Mouse (Mus musculus) CH12.LX (cell line): ENCODE measurements at regions not wholly inside any gene's neighbourhood (a gene's known extent, or its start where the extent isn't known, plus 50 kb on each side); places are given as distances from the start of the nearest gene placed in this dataset.

Experiments
- CHD1 ChIP-seq: IDR thresholded peaks from 2 replicates; pipeline ENCODE4 v1.6.1; 2012; ENCODE audit warnings: low read depth, low read length, improper control_type of control experiment, inconsistent platforms
- CTCF ChIP-seq, 2 experiments: IDR thresholded peaks in 1 of 2; conservative IDR thresholded peaks in 1 of 2; 2 replicates each; pipeline ENCODE4 v1.5.1; 2011 to 2012; ENCODE audit warnings: low read depth in 2 of 2, low read length in 2 of 2, improper control_type of control experiment in 1 of 2, inconsistent platforms in 1 of 2, mild to moderate bottlenecking in 1 of 2, moderate library complexity in 1 of 2
- EP300 ChIP-seq: IDR thresholded peaks from 2 replicates; pipeline ENCODE4 v1.6.1; 2011; ENCODE audit warnings: low read length, improper control_type of control experiment
- JUND ChIP-seq: conservative IDR thresholded peaks from 2 replicates; pipeline ENCODE4 v1.6.1; 2011; ENCODE audit warnings: low read depth, low read length, improper control_type of control experiment
- MXI1 ChIP-seq: IDR thresholded peaks from 2 replicates; pipeline ENCODE4 v1.6.1; 2011; ENCODE audit warnings: mild to moderate bottlenecking, low read depth, low read length, improper control_type of control experiment
- POLR2A ChIP-seq: IDR thresholded peaks from 2 replicates; pipeline ENCODE4 v1.6.1; 2011; ENCODE audit warnings: low read depth, mild to moderate bottlenecking, improper control_type of control experiment, low read length
- RAD21 ChIP-seq: IDR thresholded peaks from 2 replicates; pipeline ENCODE4 v1.6.1; 2011; ENCODE audit warnings: low read depth, mild to moderate bottlenecking, low read length, improper control_type of control experiment, moderate library complexity
- SMC3 ChIP-seq: IDR thresholded peaks from 2 replicates; pipeline ENCODE4 v1.6.1; 2011; ENCODE audit warnings: low read depth, low read length, improper control_type of control experiment
- ZMIZ1 ChIP-seq: IDR thresholded peaks from 2 replicates; pipeline ENCODE4 v1.6.1; 2012; ENCODE audit warnings: low read depth, mild to moderate bottlenecking, inconsistent platforms, low read length, improper control_type of control experiment

DNA sequence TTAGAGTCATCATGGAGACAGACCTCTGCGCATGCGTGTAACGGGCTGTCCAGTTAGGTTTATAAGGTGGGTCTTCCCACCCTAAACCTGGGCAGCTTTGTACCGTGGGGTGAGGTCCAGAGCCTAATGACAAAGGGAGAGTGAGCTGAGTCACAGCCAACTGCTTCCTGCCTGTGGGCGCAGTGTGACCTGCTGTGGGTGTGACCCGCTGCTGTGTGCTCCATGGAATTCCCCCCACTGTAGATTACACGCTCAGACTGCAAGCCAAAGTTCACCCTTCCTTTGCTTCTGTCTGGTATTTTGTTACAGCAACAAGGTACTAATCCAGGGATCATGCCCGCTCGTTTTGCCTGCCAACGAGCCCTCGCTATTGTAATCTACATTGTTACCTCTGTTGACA, 273.3 kb upstream of the Stt3b start:
- TF ChIP-seq CTCF (conservative IDR thresholded peaks at IDR 0.05 in 1 of 2, IDR thresholded peaks at IDR 0.05 in 1 of 2; ENCODE audit: low read depth in 2 of 2, low read length in 2 of 2): no peak
- no peak for TF ChIP-seq ZMIZ1
- no peak for TF ChIP-seq SMC3
- no peak for TF ChIP-seq RAD21
- no peak for TF ChIP-seq CHD1
- no peak for TF ChIP-seq JUND
- TF ChIP-seq EP300: no peak
- TF ChIP-seq MXI1: no peak
- no peak for TF ChIP-seq POLR2A
